Mouse (Mus musculus): ENCODE measurements around the gene Rpl3.

DNA sequence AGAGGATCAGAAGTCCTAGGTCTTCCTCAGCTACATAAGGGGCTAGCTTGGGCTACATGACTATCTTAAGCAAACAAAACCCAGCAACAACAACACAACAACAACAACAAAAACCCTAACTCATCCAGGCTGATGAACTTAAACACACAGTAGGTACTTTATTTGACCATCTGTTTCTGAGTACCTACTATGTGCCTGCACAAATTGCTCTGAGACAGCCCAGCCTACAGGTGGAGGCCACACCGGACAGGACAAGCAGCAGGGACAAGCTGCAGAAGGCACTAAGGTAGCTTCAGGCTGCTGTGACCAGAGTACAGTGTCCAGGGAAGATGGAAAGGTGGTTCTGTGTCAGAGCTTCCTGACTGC lies 18.4 kb downstream of the Rpl3 start:
- TF ChIP-seq POLR2A (IDR thresholded peaks at IDR 0.05; ENCODE audit: borderline replicate concordance, insufficient read depth, low read length) = no peak
- TF ChIP-seq CTCF (IDR thresholded peaks at IDR 0.05; ENCODE audit: borderline replicate concordance, insufficient read depth, low read depth, low read length) = no peak

Data from cerebellum, adult 2 months (tissue).